Mouse (Mus musculus) midbrain, embryonic 12.5 days (tissue): ENCODE data around the gene H6pd. TPM values are rescaled to one million over a fixed set of nuclear protein-coding genes. Genes with fewer than 3 reads are reported as not detected.
A peak's percentile ranks its signal among the peaks of the same experiment; 100 is the strongest.

Source experiments
- ATAC-seq: fragments of 200-750 bp; cut with Nextera tagmentation; 2 replicates; pipeline ENCODE4 v1.8.0; 2017; ENCODE audit warnings: low read depth, moderate TSS enrichment, moderate library complexity; ENCODE audit not compliant: low FRiP score
- H3K27ac ChIP-seq: fragments of 300-500 bp; sonication (generic); replicated peaks from 2 replicates; pipeline ENCODE4 v1.5.1; 2016; ENCODE audit warnings: mild to moderate bottlenecking
- H3K27me3 ChIP-seq: fragments of 300-500 bp; sonication (generic); 2 replicates; pipeline ENCODE4 v1.6.1; 2016; ENCODE audit warnings: mild to moderate bottlenecking
- H3K36me3 ChIP-seq: fragments of 300-500 bp; sonication (generic); 2 replicates; pipeline ENCODE4 v1.6.1; 2016
- H3K4me1 ChIP-seq: fragments of 300-500 bp; sonication (generic); 2 replicates; pipeline ENCODE4 v1.6.1; 2016
- H3K4me2 ChIP-seq: fragments of 300-500 bp; sonication (generic); replicated peaks from 2 replicates; pipeline ENCODE4 v1.6.1; 2016; ENCODE audit warnings: mild to moderate bottlenecking, moderate library complexity
- H3K4me3 ChIP-seq: fragments of 300-500 bp; sonication (generic); 2 replicates; pipeline ENCODE4 v1.5.1; 2016; ENCODE audit warnings: mild to moderate bottlenecking
- H3K9ac ChIP-seq: fragments of 300-500 bp; sonication (generic); replicated peaks from 2 replicates; pipeline ENCODE4 v1.6.1; 2016; ENCODE audit warnings: mild to moderate bottlenecking, moderate library complexity
- H3K9me3 ChIP-seq: fragments of 300-500 bp; sonication (generic); 2 replicates; pipeline ENCODE4 v1.6.1; 2016; ENCODE audit warnings: mild to moderate bottlenecking
- WGBS: fragments of 180-500 bp; shearing (Covaris S2); methylation state at CpG from one replicate; pipeline ENCODE4 v1.1.7; 2016; 5-methylcytosine and 5-hydroxymethylcytosine counted together
- polyA plus RNA-seq: library from polyadenylated mRNA; unstranded; fragments of >200 nt; fragmentation: Nextera tagmentation; extraction: Ambion mirVana; gene quantifications from 2 replicates; pipeline ENCODE4 v1.2.1, GENCODE M21; 2016

The H6pd gene
- polyA plus RNA-seq, 1 experiment from 2014 or later, result 4.1 TPM

- Histone ChIP-seq H3K9ac (no peak overlapping the region), H3K36me3 (no peaks in the 10 kb centered on the region), H3K27ac (no peak overlapping the region), H3K4me2 (no peak overlapping the region), H3K9me3 (no peaks in the 10 kb centered on the region), H3K4me3 (no peak overlapping the region), H3K27me3 (peaks cover 14% of the 10 kb centered on the region), H3K4me1 (no peaks in the 10 kb centered on the region)
- ATAC-seq, result no peak
- WGBS, result 58% methylated on average over 3 of the region's 3 CpGs
Observed at GRCm38 (mm10) chr4:149964770-149965169, 44.1 kb downstream of the H6pd start.

- ATAC-seq, result no peak
- Histone ChIP-seq H3K4me2 (no peak overlapping the region), H3K27me3 (peaks cover 14% of the 10 kb centered on the region), H3K4me3 (no peak overlapping the region), H3K27ac (no peak overlapping the region), H3K9me3 (no peaks in the 10 kb centered on the region), H3K9ac (no peak overlapping the region), H3K36me3 (no peaks in the 10 kb centered on the region), H3K4me1 (no peaks in the 10 kb centered on the region)
- WGBS, result 83% methylated on average over 8 of the region's 8 CpGs
Observed at GRCm38 (mm10) chr4:149964285-149964684, 44.5 kb downstream of the H6pd start.

GRCm38 (mm10) chr4:149960391-149960790 is 48.4 kb downstream of the H6pd start:
- H3K9ac ChIP-seq, result no peak overlapping the region
- H3K4me1 ChIP-seq, result 0 out of 2 replicates have a peak, but pooled peaks cover 2% of the 10 kb centered on the region
- no peaks in the 10 kb centered on the region for H3K9me3 ChIP-seq
- no peaks in the 10 kb centered on the region for H3K36me3 ChIP-seq
- no peak overlapping the region for H3K4me3 ChIP-seq
- peaks cover 26% of the 10 kb centered on the region for H3K27me3 ChIP-seq
- H3K27ac ChIP-seq, result no peak overlapping the region
- ATAC-seq, result no peak
- 87% methylated on average over 7 of the region's 7 CpGs for WGBS
- H3K4me2 ChIP-seq, result no peak overlapping the region

- no peak for ATAC-seq
- peaks cover 32% of the 10 kb centered on the region for H3K27me3 ChIP-seq
- H3K36me3 ChIP-seq, result no peaks in the 10 kb centered on the region
- no peak overlapping the region for H3K4me2 ChIP-seq
- H3K4me3 ChIP-seq, result no peak overlapping the region
- H3K27ac ChIP-seq, result no peak overlapping the region
- no peak overlapping the region for H3K9ac ChIP-seq
- WGBS, result 54% methylated on average over 10 of the region's 10 CpGs
- no peaks in the 10 kb centered on the region for H3K9me3 ChIP-seq
- peaks cover 6% of the 10 kb centered on the region; the same call in 1 of the 2 replicates for H3K4me1 ChIP-seq
Observed at GRCm38 (mm10) chr4:149959816-149960215, 49.0 kb downstream of the H6pd start.

- H3K27me3 ChIP-seq, result peaks cover 40% of the 10 kb centered on the region
- H3K9me3 ChIP-seq, result no peaks in the 10 kb centered on the region
- 5% methylated on average over 5 of the region's 5 CpGs for WGBS
- H3K4me1 ChIP-seq, result peaks cover 14% of the 10 kb centered on the region; the same call in 1 of the 2 replicates
- no peak for ATAC-seq
- no peak overlapping the region for H3K4me2 ChIP-seq
- H3K4me3 ChIP-seq, result no peak overlapping the region
- no peaks in the 10 kb centered on the region for H3K36me3 ChIP-seq
- no peak overlapping the region for H3K27ac ChIP-seq
- no peak overlapping the region for H3K9ac ChIP-seq
Observed at GRCm38 (mm10) chr4:149958566-149958965, 50.3 kb downstream of the H6pd start.

GRCm38 (mm10) chr4:149956048-149956447 is 52.8 kb downstream of the H6pd start:
- Histone ChIP-seq H3K36me3 (no peaks in the 10 kb centered on the region), H3K9ac (no peak overlapping the region), H3K27me3 (peaks cover 64% of the 10 kb centered on the region), H3K4me1 (peaks cover 15% of the 10 kb centered on the region; the same call in 1 of the 2 replicates), H3K4me3 (no peak overlapping the region), H3K9me3 (no peaks in the 10 kb centered on the region), H3K4me2 (no peak overlapping the region), H3K27ac (no peak overlapping the region)
- no peak for ATAC-seq
- 58% methylated on average over 13 of the region's 13 CpGs for WGBS

GRCm38 (mm10) chr4:149955631-149956030 is 53.2 kb downstream of the H6pd start:
- Histone ChIP-seq H3K27ac (no peak overlapping the region), H3K36me3 (no peaks in the 10 kb centered on the region), H3K4me1 (peaks cover 15% of the 10 kb centered on the region; the same call in 1 of the 2 replicates), H3K9me3 (no peaks in the 10 kb centered on the region), H3K4me3 (peak overlapping the region; percentile 59; the same call in 1 of the 2 replicates), H3K9ac (no peak overlapping the region), H3K27me3 (peaks cover 66% of the 10 kb centered on the region), H3K4me2 (peak overlapping the region; percentile 99)
- whole genome bisulfite sequencing, result 21% methylated on average over 15 of the region's 15 CpGs
- ATAC-seq, result no peak

GRCm38 (mm10) chr4:149954893-149955439 is 53.9 kb downstream of the H6pd start, which contains the start of gene Spsb1:
TSS of gene Spsb1 (minus strand) at chr4:149955043.
- ATAC-seq, result peak; percentile 91
- Histone ChIP-seq H3K36me3 (no peaks in the 10 kb centered on the region), H3K27me3 (peaks cover 66% of the 10 kb centered on the region), H3K9ac (peak within 1 kb of the TSS; percentile 68), H3K4me3 (peak within 1 kb of the TSS; percentile 59), H3K27ac (no peak within 1 kb of the TSS), H3K4me2 (peak within 1 kb of the TSS; percentile 99), H3K9me3 (no peaks in the 10 kb centered on the region), H3K4me1 (peaks cover 15% of the 10 kb centered on the region; the same call in 1 of the 2 replicates)
- under 1% methylated on average over 43 of the region's 51 CpGs for WGBS

- WGBS, result 8% methylated on average over 32 of the region's 32 CpGs
- peak overlapping the region; percentile 68 for H3K9ac ChIP-seq
- H3K4me2 ChIP-seq, result peak overlapping the region; percentile 99
- H3K9me3 ChIP-seq, result no peaks in the 10 kb centered on the region
- ATAC-seq, result 0 out of 2 replicates have a peak, but pooled peaks have one; percentile 2
- H3K36me3 ChIP-seq, result no peaks in the 10 kb centered on the region
- H3K4me1 ChIP-seq, result peaks cover 17% of the 10 kb centered on the region; the same call in 1 of the 2 replicates
- H3K4me3 ChIP-seq, result peak overlapping the region; percentile 59
- H3K27ac ChIP-seq, result no peak overlapping the region
- H3K27me3 ChIP-seq, result peaks cover 66% of the 10 kb centered on the region
Observed at GRCm38 (mm10) chr4:149953621-149954481, 55.0 kb downstream of the H6pd start.

GRCm38 (mm10) chr4:149952201-149952600 is 56.6 kb downstream of the H6pd start:
- Histone ChIP-seq H3K4me2 (no peak overlapping the region), H3K36me3 (no peaks in the 10 kb centered on the region), H3K27me3 (peaks cover 64% of the 10 kb centered on the region), H3K27ac (no peak overlapping the region), H3K4me3 (no peak overlapping the region), H3K9me3 (no peaks in the 10 kb centered on the region), H3K9ac (no peak overlapping the region), H3K4me1 (peaks cover 17% of the 10 kb centered on the region; the same call in 1 of the 2 replicates)
- ATAC-seq, result no peak
- WGBS, result 89% methylated on average over 9 of the region's 9 CpGs

GRCm38 (mm10) chr4:149951201-149951600 is 57.6 kb downstream of the H6pd start:
- no peaks in the 10 kb centered on the region for H3K9me3 ChIP-seq
- no peak for ATAC-seq
- WGBS, result 89% methylated on average over 13 of the region's 13 CpGs
- H3K9ac ChIP-seq, result no peak overlapping the region
- no peak overlapping the region for H3K4me3 ChIP-seq
- no peaks in the 10 kb centered on the region for H3K36me3 ChIP-seq
- H3K4me1 ChIP-seq, result peaks cover 17% of the 10 kb centered on the region; the same call in 1 of the 2 replicates
- H3K27ac ChIP-seq, result no peak overlapping the region
- peaks cover 62% of the 10 kb centered on the region for H3K27me3 ChIP-seq
- no peak overlapping the region for H3K4me2 ChIP-seq

- whole genome bisulfite sequencing, result 75% methylated on average over 13 of the region's 13 CpGs
Observed at GRCm38 (mm10) chr4:149949691-149950090, 59.1 kb downstream of the H6pd start.

More at GRCm38 (mm10) chr4:149949691-149950090, 59.1 kb downstream of the H6pd start:
- Histone ChIP-seq H3K4me1 (peaks cover 23% of the 10 kb centered on the region), H3K4me2 (no peak overlapping the region), H3K4me3 (no peak overlapping the region), H3K9me3 (no peaks in the 10 kb centered on the region), H3K27ac (no peak overlapping the region), H3K27me3 (peaks cover 47% of the 10 kb centered on the region), H3K36me3 (no peaks in the 10 kb centered on the region), H3K9ac (no peak overlapping the region)
- no peak for ATAC-seq
